Mouse (Mus musculus) testis, adult 2 months (tissue): Measurements from ENCODE around the gene Fn1.

Source experiments
- CTCF ChIP-seq: fragments of 200-500 bp; IDR thresholded peaks from 2 replicates; pipeline ENCODE4 v1.5.1; 2012; ENCODE audit warnings: low read depth, mild to moderate bottlenecking, inconsistent platforms, low read length, moderate library complexity; ENCODE audit not compliant: control insufficient read depth, insufficient read depth, insufficient replicate concordance
- POLR2A ChIP-seq: fragments of 200-500 bp; IDR thresholded peaks from 2 replicates; pipeline ENCODE4 v1.6.1; 2012; ENCODE audit warnings: low read depth, mild to moderate bottlenecking, inconsistent platforms, low read length, moderate library complexity; ENCODE audit not compliant: control insufficient read depth

DNA sequence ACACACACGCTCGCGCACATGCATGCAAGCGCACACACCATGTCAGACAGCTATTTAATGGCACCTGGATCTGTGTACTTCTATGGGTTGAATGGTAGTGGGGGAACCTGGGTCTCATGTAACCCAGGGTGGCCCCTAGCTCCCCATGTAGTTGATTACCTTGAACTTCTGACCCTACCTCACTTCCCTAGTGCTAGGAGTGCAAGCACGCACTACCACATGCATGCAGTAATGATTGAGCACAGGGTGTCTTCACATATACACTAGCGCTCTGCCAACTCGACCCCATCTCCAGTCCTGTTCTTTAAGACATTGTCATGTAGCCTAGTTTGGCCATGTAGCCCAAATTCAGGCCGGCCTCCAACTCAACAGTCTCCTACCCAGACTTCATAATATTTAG, 69.7 kb downstream of the Fn1 start:
- TF ChIP-seq CTCF (no peak), POLR2A (no peak)
